Mouse (Mus musculus): ENCODE data around the gene Magi1. TPM values are rescaled to one million over a fixed set of nuclear protein-coding genes. Genes with fewer than 3 reads are reported as not detected.

Gene Magi1
- polyA plus RNA-seq, 1 experiment = 3.4 TPM

DNA sequence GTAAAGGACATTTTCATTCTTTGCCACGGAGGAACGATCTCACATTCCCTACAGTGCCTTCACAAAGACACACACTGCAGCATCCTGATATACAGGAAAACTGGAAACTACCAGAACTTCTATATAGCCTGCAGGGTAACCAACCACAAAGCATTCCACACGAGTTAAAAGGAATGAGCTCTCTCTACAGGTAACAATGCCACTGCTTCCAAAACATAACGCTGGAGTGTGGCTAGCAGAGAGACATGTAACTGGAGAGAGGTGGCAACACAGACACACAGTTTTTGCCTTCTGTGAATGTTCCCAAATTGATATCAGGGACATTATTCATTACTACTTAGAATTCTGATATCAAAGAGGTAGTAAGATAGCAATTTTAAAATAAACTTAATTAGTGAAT is 564.2 kb downstream of the Magi1 start:
- H3K27me3 ChIP-seq (ENCODE audit: control insufficient read depth, insufficient read depth, insufficient read length) = no peaks in the 10 kb centered on the region
- TF ChIP-seq TCF12 (IDR thresholded peaks at IDR 0.05; ENCODE audit: insufficient read depth, poor library complexity, severe bottlenecking) (no peak), MYOD1 (IDR thresholded peaks at IDR 0.05; ENCODE audit: control insufficient read depth in 1 of 3, insufficient read length in 2 of 3, low read depth in 2 of 3) (no peak), E2F4 (IDR thresholded peaks at IDR 0.05; ENCODE audit: insufficient read depth) (no peak), POLR2AphosphoS2 (IDR thresholded peaks at IDR 0.05; ENCODE audit: insufficient read length, low read depth) (no peak), POLR2A (IDR thresholded peaks at IDR 0.05; ENCODE audit: insufficient read length, low read depth) (no peak), MYOG (IDR thresholded peaks at IDR 0.05; ENCODE audit: control insufficient read depth in 1 of 3, insufficient read depth in 1 of 3, insufficient read length in 2 of 3, low read depth in 2 of 3) (no peak), REST (IDR thresholded peaks at IDR 0.05; ENCODE audit: insufficient read depth, insufficient read length) (no peak), CEBPB (IDR thresholded peaks at IDR 0.05; ENCODE audit: insufficient read depth, poor library complexity, severe bottlenecking) (no peak), TCF3 (IDR thresholded peaks at IDR 0.05; ENCODE audit: insufficient read length, low read depth) (no peak), USF1 (IDR thresholded peaks at IDR 0.05; ENCODE audit: low read depth) (no peak), MAX (IDR thresholded peaks at IDR 0.05; ENCODE audit: low read depth) (no peak)

DNA sequence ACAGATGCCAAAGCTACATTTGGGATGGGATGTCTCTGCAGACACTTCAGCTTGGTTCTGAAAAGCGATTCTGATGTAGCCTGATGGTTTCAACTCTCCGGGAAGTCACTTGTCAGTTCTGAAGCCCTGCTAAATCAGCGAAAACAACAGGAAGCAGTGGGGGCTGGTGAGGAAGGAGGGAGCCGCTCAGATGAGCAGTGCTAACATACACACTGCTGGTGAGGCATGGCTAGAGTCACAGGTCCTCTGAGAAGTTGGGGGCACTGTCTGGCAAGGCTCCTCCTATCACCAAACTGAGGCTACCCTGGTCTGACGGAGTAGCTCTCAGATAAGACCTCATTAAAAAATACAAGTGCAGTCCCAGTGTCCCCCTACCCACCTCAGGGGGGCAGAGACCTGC is 565.3 kb downstream of the Magi1 start:
- TF ChIP-seq TCF12 (IDR thresholded peaks at IDR 0.05; ENCODE audit: insufficient read depth, poor library complexity, severe bottlenecking) (no peak), TCF3 (IDR thresholded peaks at IDR 0.05; ENCODE audit: insufficient read length, low read depth) (no peak), SRF (IDR thresholded peaks at IDR 0.05; ENCODE audit: control insufficient read depth, insufficient read length, low read depth) (no peak)
- no peaks in the 10 kb centered on the region for H3K36me3 ChIP-seq (ENCODE audit: control insufficient read depth, insufficient read depth)
- H3K27me3 ChIP-seq (ENCODE audit: control insufficient read depth, insufficient read depth, insufficient read length) = no peaks in the 10 kb centered on the region
- H3K4me2 ChIP-seq (ENCODE audit: low read depth) = no peak overlapping the region
- H3K4me3 ChIP-seq = no peak overlapping the region
- no peaks in the 10 kb centered on the region for H3K79me2 ChIP-seq (ENCODE audit: control insufficient read depth, insufficient read depth)
- H3ac ChIP-seq (ENCODE audit: control insufficient read depth, insufficient read length) = no peak overlapping the region

More for the DNA sequence above, 564.2 kb downstream of the Magi1 start:
- Histone ChIP-seq H3K4me3 (no peak overlapping the region), H3K36me3 (ENCODE audit: control insufficient read depth, insufficient read depth) (no peaks in the 10 kb centered on the region), H3ac (ENCODE audit: control insufficient read depth, insufficient read length) (no peak overlapping the region), H3K79me2 (ENCODE audit: control insufficient read depth, insufficient read depth) (no peaks in the 10 kb centered on the region), H3K4me2 (ENCODE audit: low read depth) (peak overlapping the region; percentile 54)

DNA sequence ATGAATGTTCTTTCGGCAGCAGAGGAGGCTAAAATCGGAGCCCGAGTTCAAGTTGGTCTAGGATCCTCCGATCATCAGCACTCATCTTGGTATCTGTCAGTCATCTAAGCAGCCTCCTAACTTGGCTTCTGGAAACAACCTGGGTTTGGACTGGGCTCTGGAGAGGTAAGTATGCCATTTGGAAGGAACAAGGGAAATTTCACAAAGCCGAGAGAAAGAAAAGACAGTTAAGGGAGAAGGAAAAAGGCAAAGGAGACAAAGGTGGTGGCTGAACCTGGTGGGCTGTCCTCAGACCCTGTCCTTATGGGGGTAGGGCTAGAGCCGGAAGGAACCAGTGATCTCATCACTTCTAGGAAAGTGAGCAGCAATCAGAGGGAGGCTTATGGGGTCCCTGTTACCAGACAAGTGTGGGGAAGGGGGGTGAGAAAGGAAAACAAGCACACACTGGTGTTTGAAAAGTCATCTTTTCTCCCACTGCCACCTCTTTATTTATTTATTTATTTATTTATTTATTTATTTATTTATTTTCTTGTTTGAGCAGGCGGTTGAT is 565.8 kb downstream of the Magi1 start:
- no peaks in the 10 kb centered on the region for H3K27me3 ChIP-seq (ENCODE audit: control insufficient read depth, insufficient read depth, insufficient read length)
- no peaks in the 10 kb centered on the region for H3K79me2 ChIP-seq (ENCODE audit: control insufficient read depth, insufficient read depth)
- H3K36me3 ChIP-seq (ENCODE audit: control insufficient read depth, insufficient read depth) = no peaks in the 10 kb centered on the region
- TF ChIP-seq CEBPB (IDR thresholded peaks at IDR 0.05; ENCODE audit: insufficient read depth, poor library complexity, severe bottlenecking) = no peak
- no peak overlapping the region for H3ac ChIP-seq (ENCODE audit: control insufficient read depth, insufficient read length)
- no peak overlapping the region for H3K4me2 ChIP-seq (ENCODE audit: low read depth)
- no peak overlapping the region for H3K4me3 ChIP-seq

DNA sequence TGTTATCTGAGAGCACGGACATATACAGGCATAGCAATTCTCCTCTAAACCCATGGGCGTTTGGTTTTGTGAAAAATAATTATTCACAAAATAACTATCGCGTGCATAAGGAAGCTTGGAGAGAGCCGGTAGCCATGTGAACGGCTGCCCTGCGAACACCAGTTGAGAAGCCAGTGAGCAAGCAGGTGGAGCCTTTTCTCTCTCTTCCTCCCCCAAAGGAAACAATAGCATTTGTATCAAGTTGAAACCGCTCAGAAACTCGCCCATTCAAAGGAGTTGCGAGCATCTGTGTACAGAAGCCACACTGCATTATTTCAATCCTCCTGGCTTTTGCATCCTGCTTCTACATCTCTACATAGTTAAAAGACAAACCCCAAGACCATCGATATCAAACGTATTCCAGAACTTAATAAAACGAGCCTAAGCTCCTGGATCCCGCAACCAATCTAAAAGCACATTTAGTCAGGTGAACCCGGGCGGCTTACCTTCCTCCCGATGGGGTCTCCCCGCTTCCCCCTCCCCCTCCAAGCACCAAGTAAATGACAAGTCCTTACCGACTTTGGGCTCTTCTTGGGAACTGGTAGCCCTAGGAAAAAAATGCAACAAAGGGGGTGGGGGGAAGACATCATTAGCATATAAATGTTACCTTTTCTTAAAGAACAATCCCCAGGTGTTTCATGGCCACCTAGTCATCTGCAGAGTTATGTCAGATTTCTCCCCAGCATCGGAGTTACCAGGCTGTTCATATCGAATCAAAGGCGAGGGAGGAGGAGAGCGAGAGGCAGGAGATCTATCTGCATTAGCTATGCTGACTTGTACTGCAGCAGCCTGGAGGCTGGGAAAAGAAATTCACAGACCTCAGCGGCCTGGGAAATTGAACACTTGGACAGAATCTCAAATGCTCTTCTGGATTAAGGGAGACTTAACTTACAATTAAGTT is 566.8 kb downstream of the Magi1 start:
- H3K36me3 ChIP-seq (ENCODE audit: control insufficient read depth, insufficient read depth) = no peaks in the 10 kb centered on the region
- TF ChIP-seq USF1 (IDR thresholded peaks at IDR 0.05; ENCODE audit: low read depth) (no peak), E2F4 (IDR thresholded peaks at IDR 0.05; ENCODE audit: insufficient read depth) (no peak), MYOG (IDR thresholded peaks at IDR 0.05; ENCODE audit: control insufficient read depth in 1 of 3, insufficient read depth in 1 of 3, insufficient read length in 2 of 3, low read depth in 2 of 3) (no peak), TCF12 (IDR thresholded peaks at IDR 0.05; ENCODE audit: insufficient read depth, poor library complexity, severe bottlenecking) (no peak), TCF3 (IDR thresholded peaks at IDR 0.05; ENCODE audit: insufficient read length, low read depth) (no peak), MAX (IDR thresholded peaks at IDR 0.05; ENCODE audit: low read depth) (no peak), POLR2A (IDR thresholded peaks at IDR 0.05; ENCODE audit: insufficient read length, low read depth) (no peak), CEBPB (IDR thresholded peaks at IDR 0.05; ENCODE audit: insufficient read depth, poor library complexity, severe bottlenecking) (no peak), REST (IDR thresholded peaks at IDR 0.05; ENCODE audit: insufficient read depth, insufficient read length) (no peak), SRF (IDR thresholded peaks at IDR 0.05; ENCODE audit: control insufficient read depth, insufficient read length, low read depth) (no peak), POLR2AphosphoS2 (IDR thresholded peaks at IDR 0.05; ENCODE audit: insufficient read length, low read depth) (no peak), MYOD1 (IDR thresholded peaks at IDR 0.05; ENCODE audit: control insufficient read depth in 1 of 3, insufficient read length in 2 of 3, low read depth in 2 of 3) (no peak)
- no peak overlapping the region for H3K4me3 ChIP-seq
- H3K27me3 ChIP-seq (ENCODE audit: control insufficient read depth, insufficient read depth, insufficient read length) = no peaks in the 10 kb centered on the region
- H3K79me2 ChIP-seq (ENCODE audit: control insufficient read depth, insufficient read depth) = no peaks in the 10 kb centered on the region
- H3K4me2 ChIP-seq (ENCODE audit: low read depth) = no peak overlapping the region
- H3ac ChIP-seq (ENCODE audit: control insufficient read depth, insufficient read length) = no peak overlapping the region

Data from myocyte (in vitro differentiated cells).